Comparison of ENCODE assay signal across 7 mouse cellular contexts in the genomic region with DNA sequence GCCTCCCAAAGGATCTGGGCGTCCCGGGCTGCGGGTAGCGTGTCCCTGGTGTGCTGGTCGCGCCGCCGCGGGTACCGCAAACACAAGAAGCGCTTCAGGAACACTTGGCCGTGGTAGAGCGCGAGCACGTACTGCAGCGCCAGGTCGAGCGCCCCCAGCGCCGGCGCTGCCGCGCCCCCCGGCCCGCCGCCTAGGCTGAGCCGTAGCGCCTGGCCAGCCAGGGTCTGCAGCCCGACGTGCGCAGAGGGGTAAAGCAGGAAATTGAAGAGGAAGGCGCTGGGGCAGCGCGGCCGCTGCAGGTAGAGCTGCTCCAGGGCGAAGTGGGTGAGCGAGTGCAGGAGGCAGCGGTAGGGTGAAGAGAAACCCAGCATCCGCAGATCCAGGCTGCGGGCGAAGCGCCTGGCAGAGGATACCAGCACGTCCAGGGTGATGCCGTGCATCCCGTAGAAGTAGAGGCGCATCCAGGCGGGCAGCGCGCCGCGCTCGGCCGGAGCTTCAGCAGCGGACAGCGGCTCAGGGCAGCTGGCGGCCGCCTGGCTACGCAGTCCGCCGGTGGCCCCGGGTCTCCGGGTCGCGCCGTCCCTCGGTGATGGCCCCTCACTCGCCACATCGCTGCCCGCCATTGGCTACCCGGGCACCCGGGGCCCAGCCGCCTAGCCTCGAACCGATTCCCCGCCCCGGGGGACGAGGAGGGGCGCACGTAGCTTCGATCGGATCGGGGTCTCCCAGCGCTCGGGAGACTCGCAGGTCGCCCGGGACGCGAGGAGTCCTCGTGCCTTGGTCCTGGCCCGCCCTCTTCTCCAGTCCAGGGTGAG. TPM values are rescaled to one million over a fixed set of nuclear protein-coding genes. Genes with fewer than 3 reads are reported as not detected.
DNase-seq lines count a peak whose midpoint lies in the region; ATAC-seq and TF ChIP-seq lines count a peak whose summit lies in the region.

No protein-coding gene starts in this region.

- no peak for TF ChIP-seq CTCF in Patski (IDR thresholded peaks at IDR 0.05)
- TF ChIP-seq CTCF in bone marrow macrophage, adult 2 months (IDR thresholded peaks at IDR 0.05; ENCODE audit: low read depth, low read length) = no peak

- POLR2A ChIA-PET in Patski (lab: Charles Lee) = no interaction called here

- peak overlapping the region; percentile 98 for H3K4me2 ChIP-seq in embryonic facial prominence, embryonic 15.5 days (replicated peaks)
- H3K4me2 ChIP-seq in stomach, embryonic 14.5 days (replicated peaks; ENCODE audit: low read depth, low read length) = peak overlapping the region; percentile 93

- H3K27me3 ChIP-seq in Patski = peaks cover 28% of the 10 kb centered on the region
- H3K27me3 ChIP-seq in embryonic facial prominence, embryonic 15.5 days = peaks cover 15% of the 10 kb centered on the region
- 0 out of 2 replicates have a peak, but pooled peaks cover 3% of the 10 kb centered on the region for H3K27me3 ChIP-seq in stomach, embryonic 14.5 days (ENCODE audit: control insufficient read depth, insufficient read depth, low read length)

- no peak for TF ChIP-seq POLR2A in bone marrow macrophage, adult 2 months (IDR thresholded peaks at IDR 0.05; ENCODE audit: borderline replicate concordance, low read depth, low read length)

- under 1% methylated on average over 91 of the region's 91 CpGs for WGBS in embryonic facial prominence, embryonic 15.5 days
- under 1% methylated on average over 89 of the region's 91 CpGs for WGBS in stomach, embryonic 14.5 days

- in situ Hi-C loops in Patski (cut with MboI; ENCODE audit: low pct_unique_long_range_greater_than_20kb) = no loop called here

- peak overlapping the region; percentile 50 for H3K9ac ChIP-seq in embryonic facial prominence, embryonic 15.5 days
- H3K9ac ChIP-seq in stomach, embryonic 14.5 days (replicated peaks; ENCODE audit: low read depth, low read length) = peak overlapping the region; percentile 22

- peak; percentile 2 for ATAC-seq in Patski
- ATAC-seq in embryonic facial prominence, embryonic 15.5 days (ENCODE audit: insufficient number of reproducible peaks, low FRiP score, low TSS enrichment, low read depth) = peak; percentile 75
- ATAC-seq in megakaryocyte progenitor cell, adult 5-6 weeks (replicated peaks; ENCODE audit: poor library complexity) = peak; percentile 46
- ATAC-seq in stomach, embryonic 14.5 days (ENCODE audit: insufficient number of reproducible peaks, insufficient read depth, low FRiP score, low read depth) = peak; percentile 53

- no peak for DNase-seq in Patski (ENCODE audit: low read depth, low spot score)
- DNase-seq in heart, postnatal 36 days = peak; percentile 4 to 7
- DNase-seq in layer of hippocampus, adult 9-11 months = peak; percentile 53

- H3K9me3 ChIP-seq in embryonic facial prominence, embryonic 15.5 days (replicated peaks) = no peaks in the 10 kb centered on the region
- no peaks in the 10 kb centered on the region for H3K9me3 ChIP-seq in stomach, embryonic 14.5 days (ENCODE audit: control insufficient read depth, low read depth, low read length)

- no peaks in the 10 kb centered on the region for H3K4me1 ChIP-seq in bone marrow macrophage, adult 2 months (ENCODE audit: control insufficient read depth, insufficient read depth, low read length)
- H3K4me1 ChIP-seq in embryonic facial prominence, embryonic 15.5 days = peaks cover 15% of the 10 kb centered on the region
- H3K4me1 ChIP-seq in stomach, embryonic 14.5 days (ENCODE audit: control insufficient read depth, insufficient read depth, low read length) = no peaks in the 10 kb centered on the region

- intact Hi-C loops in heart, postnatal 36 days (cut with DNase I) = no loop called here

- H3K27ac ChIP-seq in bone marrow macrophage, adult 2 months (ENCODE audit: insufficient read depth, low read depth, low read length) = no peak overlapping the region
- peak overlapping the region; percentile 72 for H3K27ac ChIP-seq in embryonic facial prominence, embryonic 15.5 days (replicated peaks)
- no peak overlapping the region for H3K27ac ChIP-seq in stomach, embryonic 14.5 days (ENCODE audit: low read length)

- H3K4me3 ChIP-seq in bone marrow macrophage, adult 2 months (ENCODE audit: insufficient read depth, low read length) = peak overlapping the region; percentile 15
- H3K4me3 ChIP-seq in embryonic facial prominence, embryonic 15.5 days (replicated peaks) = peak overlapping the region; percentile 59
- peak overlapping the region; percentile 45 for H3K4me3 ChIP-seq in stomach, embryonic 14.5 days (ENCODE audit: low read depth, low read length)

- H3K36me3 ChIP-seq in embryonic facial prominence, embryonic 15.5 days = no peaks in the 10 kb centered on the region
- H3K36me3 ChIP-seq in stomach, embryonic 14.5 days (ENCODE audit: control insufficient read depth, insufficient read depth, low read length) = no peaks in the 10 kb centered on the region

- CTCF ChIA-PET in Patski (lab: Charles Lee) = no interaction called here

RNA-seq across cellular contexts. Expression of a gene that starts 0.8 kb away (rescaled TPM):
- not detected for polyA plus RNA-seq in Patski (2021)
- polyA plus RNA-seq in bone marrow macrophage, adult 2 months (2012; ENCODE audit: insufficient read depth, insufficient read length, missing spikeins) = not detected in 2 replicates
- 2.0 TPM in 2 replicates for polyA plus RNA-seq in embryonic facial prominence, embryonic 15.5 days (2015; fragmentation: Nextera tagmentation; extraction: Ambion mirVana)
- under 1 TPM in 1 of 2 experiments, not detected in 1; 0.06 TPM for total RNA-seq in heart, postnatal 36 days (2021)
- not detected in 2 replicates for total RNA-seq in megakaryocyte progenitor cell, adult 5-6 weeks (2015)
- not detected in 2 replicates for total RNA-seq in megakaryocyte progenitor cell, adult 5-6 weeks (2017)
- polyA plus RNA-seq in stomach, embryonic 14.5 days (2014; fragmentation: Nextera tagmentation; extraction: Ambion mirVana) = 1.0 TPM in 2 replicates

Comparison
In these comparisons a context has a peak if more than half of its experiments do, and no peak if none do; other contexts are left out.
1. ATAC-seq: peak in every context shown above with its lines; median percentile 75 in embryonic facial prominence, embryonic 15.5 days; 53 in stomach, embryonic 14.5 days; 46 in megakaryocyte progenitor cell, adult 5-6 weeks; 2 in Patski.